Mouse (Mus musculus) retina, embryonic 14.5 days (tissue): Measurements from ENCODE around the gene Slc25a36.

Experiments
- DNase-seq: peaks from one replicate; pipeline ENCODE4 v3.0.0-alpha.2; 2015; ENCODE audit warnings: low spot score

Slc25a36 gene

GRCm38 (mm10) chr9:97110571-97111390 is at the start of gene Slc25a36:
Gene Slc25a36 (minus strand): TSS chr9:97111157.
- peak; percentile 98 for DNase-seq

- no peak for DNase-seq
Observed at GRCm38 (mm10) chr9:97158412-97158811, 47.5 kb upstream of the Slc25a36 start.

- DNase-seq = no peak
Observed at GRCm38 (mm10) chr9:97155981-97156380, 45.0 kb upstream of the Slc25a36 start.

GRCm38 (mm10) chr9:97154956-97155355 is 44.0 kb upstream of the Slc25a36 start:
- no peak for DNase-seq

GRCm38 (mm10) chr9:97153006-97153405 is 42.0 kb upstream of the Slc25a36 start:
- no peak for DNase-seq

GRCm38 (mm10) chr9:97147270-97147669 is 36.3 kb upstream of the Slc25a36 start:
- DNase-seq = no peak

- no peak for DNase-seq
Observed at GRCm38 (mm10) chr9:97145351-97145750, 34.4 kb upstream of the Slc25a36 start.

- DNase-seq = no peak
Observed at GRCm38 (mm10) chr9:97143416-97143815, 32.5 kb upstream of the Slc25a36 start.

- no peak for DNase-seq
Observed at GRCm38 (mm10) chr9:97142558-97142957, 31.6 kb upstream of the Slc25a36 start.

- no peak for DNase-seq
Observed at GRCm38 (mm10) chr9:97141723-97142122, 30.8 kb upstream of the Slc25a36 start.

- no peak for DNase-seq
Observed at GRCm38 (mm10) chr9:97140145-97140932, 29.4 kb upstream of the Slc25a36 start.

GRCm38 (mm10) chr9:97137678-97138077 is 26.7 kb upstream of the Slc25a36 start:
- no peak for DNase-seq

- no peak for DNase-seq
Observed at GRCm38 (mm10) chr9:97137116-97137515, 26.2 kb upstream of the Slc25a36 start.

- no peak for DNase-seq
Observed at GRCm38 (mm10) chr9:97135866-97136265, 24.9 kb upstream of the Slc25a36 start.

GRCm38 (mm10) chr9:97133178-97133577 is 22.2 kb upstream of the Slc25a36 start:
- no peak for DNase-seq

- DNase-seq = no peak
Observed at GRCm38 (mm10) chr9:97130001-97130400, 19.0 kb upstream of the Slc25a36 start.

- DNase-seq = no peak
Observed at GRCm38 (mm10) chr9:97123934-97124692, 13.2 kb upstream of the Slc25a36 start.

GRCm38 (mm10) chr9:97121432-97121831 is 10.5 kb upstream of the Slc25a36 start:
- no peak for DNase-seq

- DNase-seq = no peak
Observed at GRCm38 (mm10) chr9:97114271-97114670, 3.3 kb upstream of the Slc25a36 start.

- no peak for DNase-seq
Observed at GRCm38 (mm10) chr9:97113555-97113929, 2.6 kb upstream of the Slc25a36 start.

GRCm38 (mm10) chr9:97112797-97113554 is 2.0 kb upstream of the Slc25a36 start:
- DNase-seq = no peak

- no peak for DNase-seq
Observed at GRCm38 (mm10) chr9:97112238-97112637, 1.3 kb upstream of the Slc25a36 start.
